In genomic region chr16:84774003-84774703, GRCm38 (mm10) we compare ENCODE assay signal across 9 mouse cellular contexts. TPM values are rescaled to one million over a fixed set of nuclear protein-coding genes. Genes with fewer than 3 reads are reported as not detected.
DNase-seq lines count a peak whose midpoint lies in the region; ATAC-seq and TF ChIP-seq lines count a peak whose summit lies in the region.
"Had no signal": no experiment of that assay in that cellular context is flagged by ENCODE, and none has a peak within 500 bp of the region (broad histone marks: within the 10 kb centered on the region; RNA-seq: fewer than 3 reads in every experiment).

Gene Jam2, plus strand, starts transcription at chr16:84774123.

- ATAC-seq in forebrain, embryonic 11.5 days (replicated peaks; ENCODE audit: low FRiP score), result peak; percentile 89
- ATAC-seq in heart, embryonic 13.5 days (ENCODE audit: extremely low read depth, insufficient number of reproducible peaks, low FRiP score, low TSS enrichment), result peak; percentile 73; the same call in 1 of the 2 replicates
- ATAC-seq in kidney, embryonic 16.5 days (ENCODE audit: low FRiP score, low TSS enrichment), result peak; percentile 91
- peak; percentile 83 for ATAC-seq in midbrain, postnatal 0 days (ENCODE audit: low FRiP score)
- peak; percentile 84 for ATAC-seq in stomach, embryonic 14.5 days (ENCODE audit: insufficient number of reproducible peaks, insufficient read depth, low FRiP score, low read depth)

- peak within 1 kb of the TSS; percentile 68 for H3K4me3 ChIP-seq in forebrain, embryonic 11.5 days (ENCODE audit: low read depth, low read length)
- H3K4me3 ChIP-seq in heart, embryonic 13.5 days, result peak within 1 kb of the TSS; percentile 72
- H3K4me3 ChIP-seq in kidney, embryonic 16.5 days (ENCODE audit: low read length), result peak within 1 kb of the TSS; percentile 61
- peak within 1 kb of the TSS; percentile 96 for H3K4me3 ChIP-seq in liver, adult 2 months (ENCODE audit: insufficient read depth, low read depth, low read length)
- H3K4me3 ChIP-seq in midbrain, postnatal 0 days (ENCODE audit: low read depth, low read length), result peak within 1 kb of the TSS; percentile 57
- peak within 1 kb of the TSS; percentile 62 for H3K4me3 ChIP-seq in stomach, embryonic 14.5 days (ENCODE audit: low read depth, low read length)

- no peaks in the 10 kb centered on the region for H3K36me3 ChIP-seq in forebrain, embryonic 11.5 days (ENCODE audit: control insufficient read depth, insufficient read depth, low read length)
- no peaks in the 10 kb centered on the region for H3K36me3 ChIP-seq in heart, embryonic 13.5 days
- H3K36me3 ChIP-seq in kidney, embryonic 16.5 days (ENCODE audit: insufficient read depth, low read length), result no peaks in the 10 kb centered on the region
- H3K36me3 ChIP-seq in liver, adult 2 months (ENCODE audit: control insufficient read depth, insufficient read depth, low read length), result no peaks in the 10 kb centered on the region; the same call in 1 of the 2 replicates
- no peaks in the 10 kb centered on the region for H3K36me3 ChIP-seq in midbrain, postnatal 0 days (ENCODE audit: insufficient read depth, low read length)
- no peaks in the 10 kb centered on the region for H3K36me3 ChIP-seq in stomach, embryonic 14.5 days (ENCODE audit: control insufficient read depth, insufficient read depth, low read length)

- no peaks in the 10 kb centered on the region for H3K9me3 ChIP-seq in forebrain, embryonic 11.5 days (ENCODE audit: control insufficient read depth, low read length)
- 0 out of 2 replicates have a peak, but pooled peaks cover under 1% of the 10 kb centered on the region for H3K9me3 ChIP-seq in heart, embryonic 13.5 days
- H3K9me3 ChIP-seq in kidney, embryonic 16.5 days (ENCODE audit: low read length), result 0 out of 2 replicates have a peak, but pooled peaks cover under 1% of the 10 kb centered on the region
- H3K9me3 ChIP-seq in midbrain, postnatal 0 days (ENCODE audit: low read length), result no peaks in the 10 kb centered on the region
- H3K9me3 ChIP-seq in stomach, embryonic 14.5 days (ENCODE audit: control insufficient read depth, low read depth, low read length), result no peaks in the 10 kb centered on the region

- TF ChIP-seq POLR2A in liver, adult 2 months (IDR thresholded peaks at IDR 0.05; ENCODE audit: extremely low read depth, insufficient read depth, low read length), result 0 out of 2 replicates have a peak, but pooled peaks have one; percentile 30

- H3K4me1 ChIP-seq in forebrain, embryonic 11.5 days (replicated peaks; ENCODE audit: control insufficient read depth, insufficient read depth, low read length), result peaks cover 2% of the 10 kb centered on the region; the same call in 1 of the 2 replicates
- H3K4me1 ChIP-seq in heart, embryonic 13.5 days, result peaks cover 8% of the 10 kb centered on the region
- H3K4me1 ChIP-seq in kidney, embryonic 16.5 days (ENCODE audit: insufficient read depth, low read length), result peaks cover 9% of the 10 kb centered on the region
- H3K4me1 ChIP-seq in liver, adult 2 months (ENCODE audit: control insufficient read depth, insufficient read depth, low read length), result peaks cover 4% of the 10 kb centered on the region; the same call in 1 of the 2 replicates
- H3K4me1 ChIP-seq in midbrain, postnatal 0 days (ENCODE audit: insufficient read depth, low read length), result 0 out of 2 replicates have a peak, but pooled peaks cover 4% of the 10 kb centered on the region
- no peaks in the 10 kb centered on the region for H3K4me1 ChIP-seq in stomach, embryonic 14.5 days (ENCODE audit: control insufficient read depth, insufficient read depth, low read length)

- H3K27ac ChIP-seq in forebrain, embryonic 11.5 days (ENCODE audit: low read depth, low read length), result peak within 1 kb of the TSS; percentile 98
- peak within 1 kb of the TSS; percentile 21; the same call in 1 of the 2 replicates for H3K27ac ChIP-seq in heart, embryonic 13.5 days (replicated peaks)
- no peak within 1 kb of the TSS for H3K27ac ChIP-seq in kidney, embryonic 16.5 days (ENCODE audit: low read length)
- peak within 1 kb of the TSS; percentile 58 for H3K27ac ChIP-seq in liver, adult 2 months (replicated peaks; ENCODE audit: insufficient read depth, low read depth, low read length)
- peak within 1 kb of the TSS; percentile 78 for H3K27ac ChIP-seq in midbrain, postnatal 0 days (ENCODE audit: low read depth, low read length)
- H3K27ac ChIP-seq in stomach, embryonic 14.5 days (ENCODE audit: low read length), result no peak within 1 kb of the TSS

- DNase-seq in B cell, adult 2 months, result peak; percentile 28 to 39
- peak; percentile 31 for DNase-seq in brain, adult 2 months (ENCODE audit: low read depth, low spot score)
- peak; percentile 90 for DNase-seq in forebrain, embryonic 11.5 days (ENCODE audit: low spot score)
- DNase-seq in liver, adult 2 months (ENCODE audit: extremely low read depth, low read depth, low spot score), result no peak
- peak; percentile 72 for DNase-seq in midbrain, postnatal 0 days (ENCODE audit: low spot score)

- H3K27me3 ChIP-seq in forebrain, embryonic 11.5 days (ENCODE audit: control insufficient read depth, insufficient read depth, low read length), result no peaks in the 10 kb centered on the region
- peaks cover 20% of the 10 kb centered on the region for H3K27me3 ChIP-seq in heart, embryonic 13.5 days (replicated peaks)
- H3K27me3 ChIP-seq in kidney, embryonic 16.5 days (ENCODE audit: insufficient read depth, low read length), result peaks cover 11% of the 10 kb centered on the region
- H3K27me3 ChIP-seq in liver, adult 2 months (ENCODE audit: control insufficient read depth, insufficient read depth, low read length), result 0 out of 2 replicates have a peak, but pooled peaks cover 4% of the 10 kb centered on the region
- no peaks in the 10 kb centered on the region for H3K27me3 ChIP-seq in midbrain, postnatal 0 days (ENCODE audit: insufficient read depth, low read length)
- no peaks in the 10 kb centered on the region for H3K27me3 ChIP-seq in stomach, embryonic 14.5 days (ENCODE audit: control insufficient read depth, insufficient read depth, low read length)
- H3K27me3 ChIP-seq: CH12.LX had no signal

- under 1% methylated on average over 38 of the region's 43 CpGs for WGBS in forebrain, embryonic 11.5 days
- WGBS in heart, embryonic 13.5 days, result under 1% methylated on average over 43 of the region's 43 CpGs
- under 1% methylated on average over 43 of the region's 43 CpGs for WGBS in kidney, embryonic 16.5 days
- WGBS in liver, adult 2 months, result under 1% methylated on average over 43 of the region's 43 CpGs
- under 1% methylated on average over 41 of the region's 43 CpGs for WGBS in midbrain, postnatal 0 days
- WGBS in stomach, embryonic 14.5 days, result under 1% methylated on average over 43 of the region's 43 CpGs

- peak within 1 kb of the TSS; percentile 71 for H3K4me2 ChIP-seq in forebrain, embryonic 11.5 days (ENCODE audit: low read depth, low read length, severe bottlenecking)
- peak within 1 kb of the TSS; percentile 94 for H3K4me2 ChIP-seq in heart, embryonic 13.5 days
- H3K4me2 ChIP-seq in kidney, embryonic 16.5 days (replicated peaks; ENCODE audit: low read depth, low read length), result peak within 1 kb of the TSS; percentile 88
- peak within 1 kb of the TSS; percentile 98 for H3K4me2 ChIP-seq in midbrain, postnatal 0 days (ENCODE audit: low read depth, low read length, poor library complexity, severe bottlenecking)
- peak within 1 kb of the TSS; percentile 100 for H3K4me2 ChIP-seq in stomach, embryonic 14.5 days (replicated peaks; ENCODE audit: low read depth, low read length)

- H3K9ac ChIP-seq in forebrain, embryonic 11.5 days (ENCODE audit: low read length), result peak within 1 kb of the TSS; percentile 92
- peak within 1 kb of the TSS; percentile 75 for H3K9ac ChIP-seq in heart, embryonic 13.5 days
- H3K9ac ChIP-seq in kidney, embryonic 16.5 days (replicated peaks; ENCODE audit: low read length), result peak within 1 kb of the TSS; percentile 64
- peak within 1 kb of the TSS; percentile 89 for H3K9ac ChIP-seq in liver, adult 2 months (ENCODE audit: low read depth, low read length)
- peak within 1 kb of the TSS; percentile 63 for H3K9ac ChIP-seq in midbrain, postnatal 0 days (replicated peaks; ENCODE audit: low read length, poor library complexity, severe bottlenecking)
- H3K9ac ChIP-seq in stomach, embryonic 14.5 days (replicated peaks; ENCODE audit: low read depth, low read length), result peak within 1 kb of the TSS; percentile 40; the same call in 1 of the 2 replicates

- H3K79me2 ChIP-seq in liver, adult 2 months (ENCODE audit: control insufficient read depth, insufficient read depth, low read length), result no peaks in the 10 kb centered on the region

- TF ChIP-seq CTCF in liver, adult 2 months (IDR thresholded peaks at IDR 0.05; ENCODE audit: low read depth, low read length), result no peak
- peak; percentile 19; the same call in 1 of the 2 replicates for TF ChIP-seq CTCF in midbrain, postnatal 0 days (IDR thresholded peaks at IDR 0.05)

RNA-seq across cellular contexts. Expression of gene Jam2, which starts in this region (rescaled TPM):
- polyA plus RNA-seq in forebrain, embryonic 11.5 days (2014; fragmentation: Nextera tagmentation; extraction: Ambion mirVana), result 51.5 and 54.0 TPM in 2 replicates
- polyA plus RNA-seq in heart, embryonic 13.5 days (2015; fragmentation: Nextera tagmentation; extraction: Ambion mirVana), result 4.5 and 6.4 TPM in 2 replicates
- polyA plus RNA-seq in kidney, embryonic 16.5 days (2015; fragmentation: Nextera tagmentation; extraction: Ambion mirVana), result 4.5 and 5.2 TPM in 2 replicates
- total RNA-seq in liver, adult 2 months (2014; rRNA removed), result 5.0 and 9.8 TPM in 2 replicates
- polyA plus RNA-seq in liver, adult 2 months (2012; rRNA removed), result 2.3 and 2.4 TPM in 2 replicates
- 26.8 and 29.3 TPM in 2 replicates for total RNA-seq in midbrain, postnatal 0 days (2014; rRNA removed)
- polyA plus RNA-seq in midbrain, postnatal 0 days (2015; fragmentation: Nextera tagmentation; extraction: Ambion mirVana), result 20.8 and 21.8 TPM in 2 replicates
- polyA plus RNA-seq in stomach, embryonic 14.5 days (2014; fragmentation: Nextera tagmentation; extraction: Ambion mirVana), result 5.2 and 6.1 TPM in 2 replicates

Comparison
In these comparisons a context has a peak if more than half of its experiments do, and no peak if none do; other contexts are left out.
1. H3K27ac ChIP-seq: peak in forebrain, embryonic 11.5 days (single experiment), heart, embryonic 13.5 days (single experiment), liver, adult 2 months (single experiment) and midbrain, postnatal 0 days (single experiment); none in kidney, embryonic 16.5 days (single experiment) and stomach, embryonic 14.5 days (single experiment).
2. H3K9ac ChIP-seq: peak in every context shown above with its lines; median percentile 92 in forebrain, embryonic 11.5 days; 89 in liver, adult 2 months; 75 in heart, embryonic 13.5 days; 64 in kidney, embryonic 16.5 days; 63 in midbrain, postnatal 0 days; 40 in stomach, embryonic 14.5 days.
3. Peak in every context shown above with its lines, with median percentiles within 50 percentile points of each other: ATAC-seq, H3K4me2 ChIP-seq and H3K4me3 ChIP-seq.